12 mouse cellular contexts compared by ENCODE assay signal in the genomic region with DNA sequence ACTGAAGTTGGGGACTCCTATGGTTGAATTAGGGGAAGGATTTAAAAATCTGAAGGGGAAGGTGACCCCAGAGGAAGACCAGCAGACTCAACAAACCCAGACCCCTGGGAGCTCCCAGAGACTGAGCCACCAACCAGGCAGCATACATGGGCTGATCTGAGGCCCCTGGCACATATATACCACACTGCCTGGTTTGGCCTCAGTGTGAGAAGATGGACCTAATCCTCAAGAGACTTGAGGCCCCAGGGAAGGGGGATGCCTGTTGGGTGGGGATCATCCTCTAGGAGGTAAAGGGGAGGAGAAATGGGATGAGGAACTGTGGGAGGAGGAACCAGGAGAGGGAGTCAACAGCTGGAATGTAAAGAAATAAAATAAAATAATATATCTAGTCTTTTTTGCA.
"Had no signal": no experiment of that assay in that cellular context is flagged by ENCODE, and none has a peak within 500 bp of the region (broad histone marks: within the 10 kb centered on the region; RNA-seq: fewer than 3 reads in every experiment).

No protein-coding gene starts in this region.

- DNase-seq: retina, postnatal 1 day; right cerebral cortex, adult 18-20 months; right cerebral cortex, postnatal 14 days; right cerebral cortex, postnatal 25 days; right cerebral cortex, postnatal 4 days; spleen, adult 18-20 months; thymus, adult 18-20 months; thymus, adult 2 months; thymus, postnatal 14 days; thymus, postnatal 25 days; thymus, postnatal 36 days; thymus, postnatal 4 days had no signal
